Mouse (Mus musculus): ENCODE measurements around the gene Crct1.

DNA sequence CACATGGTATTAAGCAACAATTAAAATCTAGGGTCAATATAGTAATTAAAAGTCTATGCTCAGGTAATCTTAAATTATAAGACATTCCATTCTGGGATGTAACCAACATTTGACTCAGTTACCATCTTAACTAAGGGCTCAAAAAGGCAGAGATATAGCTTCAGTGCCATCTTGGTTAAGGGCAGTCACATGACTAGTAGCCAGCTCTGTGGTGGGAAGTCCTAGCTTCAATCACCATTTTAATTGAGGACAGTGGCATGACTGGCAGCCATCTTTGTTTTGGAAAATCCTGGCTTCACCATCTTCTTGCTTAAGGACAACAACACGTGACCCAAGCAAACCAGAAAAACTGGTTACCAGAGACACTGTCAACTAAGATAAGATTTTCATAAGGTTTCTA, 34.7 kb upstream of the Crct1 start:
- TF ChIP-seq CTCF (IDR thresholded peaks at IDR 0.05; ENCODE audit: control insufficient read depth, insufficient read depth, insufficient read length) (no peak), USF1 (IDR thresholded peaks at IDR 0.05; ENCODE audit: low read depth) (no peak)
